Mouse (Mus musculus) kidney, adult 2 months (tissue): ENCODE measurements at regions not wholly inside any gene's neighbourhood (a gene's known extent, or its start where the extent isn't known, plus 50 kb on each side); places are given as distances from the start of the nearest gene placed in this dataset.

ENCODE experiments used
- DNase-seq: peaks from one replicate; pipeline ENCODE4 v3.0.0; 2021
- H3K27ac ChIP-seq: fragments of 200-500 bp; 2 replicates; pipeline ENCODE4 v1.5.1; 2012; ENCODE audit warnings: low read depth, low read length, control low read depth, inconsistent platforms; ENCODE audit not compliant: insufficient read depth
- H3K27me3 ChIP-seq: fragments of 200-500 bp; replicated peaks from 2 replicates; pipeline ENCODE4 v1.6.1; 2012; ENCODE audit warnings: mild to moderate bottlenecking, moderate library complexity, low read length, inconsistent platforms; ENCODE audit not compliant: control insufficient read depth, insufficient read depth
- H3K36me3 ChIP-seq: fragments of 200-500 bp; 2 replicates; pipeline ENCODE4 v1.6.1; 2012; ENCODE audit warnings: mild to moderate bottlenecking, moderate library complexity, low read length, inconsistent platforms; ENCODE audit not compliant: control insufficient read depth, insufficient read depth
- H3K4me1 ChIP-seq: fragments of 200-500 bp; 2 replicates; pipeline ENCODE4 v1.6.1; 2011; ENCODE audit warnings: low read length; ENCODE audit not compliant: control insufficient read depth, insufficient read depth
- H3K4me3 ChIP-seq: fragments of 200-500 bp; 2 replicates; pipeline ENCODE4 v1.5.1; 2011; ENCODE audit warnings: mild to moderate bottlenecking, low read depth, low read length, control low read depth; ENCODE audit not compliant: insufficient read depth
- CTCF ChIP-seq: fragments of 200-500 bp; conservative IDR thresholded peaks from 2 replicates; pipeline ENCODE4 v1.5.1; 2011; ENCODE audit warnings: low read depth, mild to moderate bottlenecking, control low read depth, low read length, moderate library complexity, mixed read lengths; ENCODE audit not compliant: insufficient read depth, insufficient read length
- POLR2A ChIP-seq: fragments of 200-500 bp; IDR thresholded peaks from one replicate; pipeline ENCODE4 v1.6.1; 2011; ENCODE audit warnings: low read depth, low read length, control low read depth
- WGBS: fragments of 180-500 bp; shearing (Covaris S2); methylation state at CpG from one replicate; pipeline ENCODE4 v1.1.7; 2018; 5-methylcytosine and 5-hydroxymethylcytosine counted together

- no peak overlapping the region for H3K27ac ChIP-seq
- TF ChIP-seq POLR2A (no peak), CTCF (no peak)
These were observed 56.2 kb upstream of the Ptgfr start for GRCm38 (mm10) chr3:151893421-151894235.

GRCm38 (mm10) chr3:151891760-151892253 is 54.4 kb upstream of the Ptgfr start:
- peak; percentile 71 for DNase-seq
- TF ChIP-seq CTCF (no peak), POLR2A (no peak)
- Histone ChIP-seq H3K27me3 (no peaks in the 10 kb centered on the region), H3K27ac (no peak overlapping the region; the same call in 1 of the 2 replicates), H3K36me3 (no peaks in the 10 kb centered on the region), H3K4me3 (no peak overlapping the region), H3K4me1 (peaks cover 14% of the 10 kb centered on the region)
- 7% methylated on average over 6 of the region's 6 CpGs for WGBS

More at GRCm38 (mm10) chr3:151893421-151894235, 56.2 kb upstream of the Ptgfr start:
- DNase-seq: no peak
- Histone ChIP-seq H3K4me1 (peaks cover 14% of the 10 kb centered on the region), H3K27me3 (no peaks in the 10 kb centered on the region), H3K4me3 (no peak overlapping the region), H3K36me3 (no peaks in the 10 kb centered on the region)
- WGBS: 79% methylated on average over 11 of the region's 11 CpGs

- no peak overlapping the region for H3K27ac ChIP-seq
- no peak for TF ChIP-seq POLR2A
These were observed 53.9 kb upstream of the Ptgfr start for GRCm38 (mm10) chr3:151891336-151891735.

DNA sequence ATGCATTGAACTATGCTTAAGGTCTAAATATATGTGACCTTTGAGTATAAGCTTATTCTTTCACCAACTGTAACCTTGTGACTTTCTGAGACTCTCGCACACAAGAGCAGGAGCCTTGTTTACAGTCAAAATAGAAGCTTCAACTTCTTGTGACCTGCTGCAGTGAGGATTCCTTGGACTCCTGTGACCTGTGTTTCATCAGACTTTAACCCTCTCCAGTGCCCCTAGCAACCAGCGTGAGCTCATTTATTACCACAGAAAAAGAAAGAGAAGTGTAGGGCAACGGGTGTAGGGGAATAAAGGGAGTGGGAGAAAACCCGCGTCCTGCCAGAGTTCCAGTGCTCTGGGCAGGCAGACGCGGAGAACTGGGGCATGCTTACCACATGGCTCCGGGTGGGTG is 52.3 kb upstream of the Ptgfr start:
- Histone ChIP-seq H3K4me1 (peaks cover 14% of the 10 kb centered on the region), H3K4me3 (no peak overlapping the region), H3K36me3 (no peaks in the 10 kb centered on the region), H3K27ac (no peak overlapping the region; the same call in 1 of the 2 replicates), H3K27me3 (no peaks in the 10 kb centered on the region)
- TF ChIP-seq CTCF (no peak), POLR2A (no peak)
- WGBS: 53% methylated on average over 8 of the region's 8 CpGs
- DNase-seq: peak; percentile 22

More at GRCm38 (mm10) chr3:151891336-151891735, 53.9 kb upstream of the Ptgfr start:
- Histone ChIP-seq H3K27me3 (no peaks in the 10 kb centered on the region), H3K4me3 (no peak overlapping the region), H3K4me1 (peaks cover 14% of the 10 kb centered on the region), H3K36me3 (no peaks in the 10 kb centered on the region)
- DNase-seq: no peak
- 71% methylated on average over 3 of the region's 3 CpGs for WGBS
